ENCODE assay signal across 9 mouse cellular contexts in the genomic region with DNA sequence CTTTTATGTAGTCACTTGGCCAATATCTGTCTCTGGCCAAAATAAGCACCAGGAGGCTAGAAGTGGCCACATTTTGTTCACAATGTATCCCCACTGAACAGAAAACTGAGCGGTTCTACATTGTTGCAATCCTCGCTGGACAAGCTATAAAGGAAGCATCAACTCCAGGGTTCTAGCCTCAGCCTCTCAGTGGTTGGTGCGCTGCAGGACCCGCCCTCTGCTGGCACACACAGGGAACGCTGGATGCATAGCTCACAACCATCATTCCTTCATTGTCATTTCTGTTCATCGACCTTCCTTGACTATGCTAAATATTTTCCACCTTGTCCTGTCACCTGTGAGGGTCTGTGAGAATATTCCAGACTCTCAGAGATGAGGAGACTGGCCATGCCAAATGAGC.
A peak's percentile ranks its signal among the peaks of the same experiment; 100 is the strongest.
DNase-seq lines count a peak whose midpoint lies in the region; ATAC-seq and TF ChIP-seq lines count a peak whose summit lies in the region.
"Had no signal": no experiment of that assay in that cellular context is flagged by ENCODE, and none has a peak within 500 bp of the region (broad histone marks: within the 10 kb centered on the region; RNA-seq: fewer than 3 reads in every experiment).

No protein-coding gene starts in this region.

- whole genome bisulfite sequencing in kidney, embryonic 15.5 days = 78% methylated on average over 6 of the region's 6 CpGs
- WGBS in embryonic facial prominence, embryonic 12.5 days = 67% methylated on average over 6 of the region's 6 CpGs

- peak overlapping the region; percentile 90 for H3K27ac ChIP-seq in kidney, embryonic 15.5 days
- H3K27ac ChIP-seq in ES-Bruce4 (ENCODE audit: insufficient read depth, low read length) = no peak overlapping the region
- peak overlapping the region; percentile 72; the same call in 1 of the 2 replicates for H3K27ac ChIP-seq in embryonic facial prominence, embryonic 12.5 days

- TF ChIP-seq EP300 in ES-Bruce4 (IDR thresholded peaks at IDR 0.05; ENCODE audit: insufficient read depth, low read depth, low read length) = no peak

- DNase-seq in kidney, postnatal 14 days = no peak
- DNase-seq in neural tube, embryonic 10.5 days (ENCODE audit: extremely low spot score, low spot score) = no peak
- DNase-seq in cerebellum, adult 8-10 months = no peak
- DNase-seq: cerebellum, postnatal 10 days had no signal

- no peaks in the 10 kb centered on the region for H3K27me3 ChIP-seq in kidney, embryonic 15.5 days
- no peaks in the 10 kb centered on the region; the same call in 1 of the 2 replicates for H3K27me3 ChIP-seq in ES-Bruce4 (ENCODE audit: control insufficient read depth, insufficient read depth, low read length, poor library complexity, severe bottlenecking)
- no peaks in the 10 kb centered on the region for H3K27me3 ChIP-seq in embryonic facial prominence, embryonic 12.5 days

- no peak overlapping the region for H3K4me3 ChIP-seq in kidney, embryonic 15.5 days (replicated peaks)
- H3K4me3 ChIP-seq in ES-Bruce4 (ENCODE audit: low read depth, low read length) = no peak overlapping the region
- H3K4me3 ChIP-seq in embryonic facial prominence, embryonic 12.5 days = no peak overlapping the region

- ATAC-seq in kidney, embryonic 15.5 days (replicated peaks; ENCODE audit: low FRiP score) = no peak
- ATAC-seq in embryonic facial prominence, embryonic 12.5 days (ENCODE audit: insufficient number of reproducible peaks, insufficient read depth, low FRiP score, low TSS enrichment) = no peak
- ATAC-seq in megakaryocyte progenitor cell, adult 5-6 weeks (replicated peaks; ENCODE audit: poor library complexity) = peak; percentile 64
- ATAC-seq: inflammation-experienced regulatory T-cells, adult 6 months had no signal

- peaks cover 30% of the 10 kb centered on the region for H3K4me1 ChIP-seq in kidney, embryonic 15.5 days
- H3K4me1 ChIP-seq in ES-Bruce4 (ENCODE audit: control insufficient read depth, insufficient read depth, low read length) = no peaks in the 10 kb centered on the region
- H3K4me1 ChIP-seq in embryonic facial prominence, embryonic 12.5 days = peaks cover 29% of the 10 kb centered on the region

- H3K4me2 ChIP-seq in kidney, embryonic 15.5 days = no peak overlapping the region
- H3K4me2 ChIP-seq in embryonic facial prominence, embryonic 12.5 days (replicated peaks) = no peak overlapping the region

- H3K36me3 ChIP-seq in kidney, embryonic 15.5 days = no peaks in the 10 kb centered on the region
- H3K36me3 ChIP-seq in ES-Bruce4 (ENCODE audit: control insufficient read depth, insufficient read depth, low read length, poor library complexity, severe bottlenecking) = no peaks in the 10 kb centered on the region
- no peaks in the 10 kb centered on the region for H3K36me3 ChIP-seq in embryonic facial prominence, embryonic 12.5 days

- TF ChIP-seq POLR2A in ES-Bruce4 (IDR thresholded peaks at IDR 0.05; ENCODE audit: insufficient read depth, low read length) = no peak

- H3K9me3 ChIP-seq in kidney, embryonic 15.5 days (replicated peaks) = no peaks in the 10 kb centered on the region
- no peaks in the 10 kb centered on the region; the same call in 1 of the 2 replicates for H3K9me3 ChIP-seq in ES-Bruce4 (replicated peaks; ENCODE audit: control insufficient read depth, insufficient read depth, low read length, poor library complexity, severe bottlenecking)
- no peaks in the 10 kb centered on the region for H3K9me3 ChIP-seq in embryonic facial prominence, embryonic 12.5 days

- TF ChIP-seq CTCF in ES-Bruce4 (IDR thresholded peaks at IDR 0.05; ENCODE audit: low read depth, low read length) = peak; percentile 40

- no peak overlapping the region for H3K9ac ChIP-seq in kidney, embryonic 15.5 days
- H3K9ac ChIP-seq in ES-Bruce4 (ENCODE audit: low read depth, poor library complexity, severe bottlenecking) = no peak overlapping the region
- H3K9ac ChIP-seq in embryonic facial prominence, embryonic 12.5 days = no peak overlapping the region
